8 mouse cellular contexts compared by ENCODE assay signal in the genomic region with DNA sequence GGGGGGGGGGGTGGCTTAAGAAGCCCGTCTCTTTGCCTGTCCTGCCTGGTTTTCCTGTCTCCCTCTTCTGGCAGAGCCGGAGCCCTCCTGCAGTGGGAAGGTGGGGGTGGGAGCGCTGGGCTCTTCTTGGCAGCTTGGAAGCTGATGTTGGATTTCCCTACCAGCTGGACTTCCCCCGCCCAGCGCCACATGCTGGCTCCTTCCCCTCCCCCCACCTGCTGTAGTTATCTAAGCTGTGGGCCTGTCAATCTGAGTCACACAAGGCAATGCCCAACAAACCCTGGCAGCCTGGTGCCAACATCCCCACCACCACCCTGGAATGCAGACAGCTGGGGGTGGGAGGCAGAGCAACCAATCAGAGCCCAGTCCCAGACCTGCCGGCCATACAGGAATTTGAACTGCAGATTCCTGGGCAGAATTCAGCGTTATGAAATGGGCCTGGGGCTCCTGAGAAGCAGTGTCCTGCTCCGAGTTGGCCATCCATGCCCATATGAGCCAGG. TPM values are rescaled to one million over a fixed set of nuclear protein-coding genes. Genes with fewer than 3 reads are reported as not detected.
DNase-seq lines count a peak whose midpoint lies in the region; ATAC-seq and TF ChIP-seq lines count a peak whose summit lies in the region.

No protein-coding gene starts in this region.

- H3K4me3 ChIP-seq in embryonic facial prominence, embryonic 11.5 days (ENCODE audit: low read depth, low read length), result no peak overlapping the region
- H3K4me3 ChIP-seq in hindbrain, embryonic 10.5 days, result 0 out of 2 replicates have a peak overlapping the region, but pooled peaks have one; percentile 9
- H3K4me3 ChIP-seq in midbrain, embryonic 11.5 days (ENCODE audit: low read depth, low read length), result no peak overlapping the region
- no peak overlapping the region for H3K4me3 ChIP-seq in stomach, postnatal 0 days (ENCODE audit: low read depth, low read length)

- H3K27me3 ChIP-seq in embryonic facial prominence, embryonic 11.5 days (ENCODE audit: control insufficient read depth, insufficient read depth, low read length), result peaks cover 32% of the 10 kb centered on the region
- H3K27me3 ChIP-seq in hindbrain, embryonic 10.5 days (ENCODE audit: insufficient read depth, poor library complexity, severe bottlenecking), result peaks cover 93% of the 10 kb centered on the region
- H3K27me3 ChIP-seq in midbrain, embryonic 11.5 days (ENCODE audit: control insufficient read depth, insufficient read depth, low read length), result peaks cover 32% of the 10 kb centered on the region
- peaks cover 2% of the 10 kb centered on the region; the same call in 1 of the 2 replicates for H3K27me3 ChIP-seq in stomach, postnatal 0 days (ENCODE audit: control insufficient read depth, insufficient read depth, low read length)

- WGBS in embryonic facial prominence, embryonic 11.5 days, result 3% methylated on average over 8 of the region's 8 CpGs
- under 1% methylated on average over 8 of the region's 8 CpGs for WGBS in hindbrain, embryonic 10.5 days
- 1% methylated on average over 8 of the region's 8 CpGs for WGBS in midbrain, embryonic 11.5 days
- WGBS in stomach, postnatal 0 days, result 5% methylated on average over 8 of the region's 8 CpGs

- peak; percentile 53; the same call in 1 of the 2 replicates for ATAC-seq in embryonic facial prominence, embryonic 11.5 days (replicated peaks; ENCODE audit: insufficient number of reproducible peaks, low FRiP score, low TSS enrichment, low read depth)
- peak; percentile 31; the same call in 1 of the 2 replicates for ATAC-seq in midbrain, embryonic 11.5 days (ENCODE audit: low FRiP score)
- peak; percentile 35; the same call in 1 of the 2 replicates for ATAC-seq in stomach, postnatal 0 days (ENCODE audit: low FRiP score, low TSS enrichment)
- no peak for ATAC-seq in CD4-positive, CD25-positive, alpha-beta regulatory T cell, adult 4 months

- peak; percentile 20; the same call in 1 of the 2 replicates for TF ChIP-seq CTCF in stomach, postnatal 0 days (IDR thresholded peaks at IDR 0.05; ENCODE audit: low read depth)

- H3K4me1 ChIP-seq in embryonic facial prominence, embryonic 11.5 days (ENCODE audit: control insufficient read depth, insufficient read depth, low read length), result no peaks in the 10 kb centered on the region; the same call in 1 of the 2 replicates
- peaks cover 54% of the 10 kb centered on the region for H3K4me1 ChIP-seq in hindbrain, embryonic 10.5 days (replicated peaks)
- peaks cover 11% of the 10 kb centered on the region for H3K4me1 ChIP-seq in midbrain, embryonic 11.5 days (ENCODE audit: control insufficient read depth, insufficient read depth, low read length)
- 0 out of 2 replicates have a peak, but pooled peaks cover 4% of the 10 kb centered on the region for H3K4me1 ChIP-seq in stomach, postnatal 0 days (replicated peaks; ENCODE audit: control insufficient read depth, insufficient read depth)

- H3K27ac ChIP-seq in embryonic facial prominence, embryonic 11.5 days (replicated peaks; ENCODE audit: low read depth, low read length), result no peak overlapping the region
- no peak overlapping the region for H3K27ac ChIP-seq in hindbrain, embryonic 10.5 days
- no peak overlapping the region for H3K27ac ChIP-seq in midbrain, embryonic 11.5 days (ENCODE audit: low read depth, low read length)
- H3K27ac ChIP-seq in stomach, postnatal 0 days (replicated peaks), result no peak overlapping the region

- H3K9ac ChIP-seq in embryonic facial prominence, embryonic 11.5 days (replicated peaks; ENCODE audit: low read length), result no peak overlapping the region
- no peak overlapping the region for H3K9ac ChIP-seq in midbrain, embryonic 11.5 days (ENCODE audit: low read length)
- H3K9ac ChIP-seq in stomach, postnatal 0 days (ENCODE audit: low read length), result no peak overlapping the region

- peak; percentile 48 for DNase-seq in cerebellum, adult 11 months
- no peak for DNase-seq in cerebellum, adult 8-10 months
- no peak for DNase-seq in embryonic facial prominence, embryonic 11.5 days (ENCODE audit: low spot score)
- DNase-seq in hindbrain, embryonic 10.5 days (ENCODE audit: low spot score), result peak; percentile 39
- DNase-seq in layer of hippocampus, postnatal 14 days (ENCODE audit: low spot score in 2 of 2), result peak; percentile 77 to 89
- DNase-seq in midbrain, embryonic 11.5 days (ENCODE audit: low spot score, missing footprints), result peak; percentile 88
- peak; percentile 65 for DNase-seq in stomach, postnatal 0 days (ENCODE audit: low spot score)

- H3K9me3 ChIP-seq in embryonic facial prominence, embryonic 11.5 days (replicated peaks; ENCODE audit: control insufficient read depth, low read length), result no peaks in the 10 kb centered on the region
- no peaks in the 10 kb centered on the region for H3K9me3 ChIP-seq in hindbrain, embryonic 10.5 days
- H3K9me3 ChIP-seq in midbrain, embryonic 11.5 days (ENCODE audit: control insufficient read depth, low read length), result no peaks in the 10 kb centered on the region
- H3K9me3 ChIP-seq in stomach, postnatal 0 days (ENCODE audit: control insufficient read depth, low read length), result no peaks in the 10 kb centered on the region

- no peaks in the 10 kb centered on the region for H3K36me3 ChIP-seq in embryonic facial prominence, embryonic 11.5 days (replicated peaks; ENCODE audit: control insufficient read depth, insufficient read depth, low read depth, low read length)
- no peaks in the 10 kb centered on the region for H3K36me3 ChIP-seq in hindbrain, embryonic 10.5 days
- no peaks in the 10 kb centered on the region for H3K36me3 ChIP-seq in midbrain, embryonic 11.5 days (ENCODE audit: control insufficient read depth, insufficient read depth, low read length)
- no peaks in the 10 kb centered on the region for H3K36me3 ChIP-seq in stomach, postnatal 0 days (ENCODE audit: control insufficient read depth, insufficient read depth, low read length)

- H3K4me2 ChIP-seq in embryonic facial prominence, embryonic 11.5 days (ENCODE audit: low read depth, low read length), result no peak overlapping the region
- H3K4me2 ChIP-seq in midbrain, embryonic 11.5 days, result 0 out of 2 replicates have a peak overlapping the region, but pooled peaks have one; percentile 13
- H3K4me2 ChIP-seq in stomach, postnatal 0 days (replicated peaks; ENCODE audit: low read depth), result no peak overlapping the region

- TF ChIP-seq EP300 in stomach, postnatal 0 days (optimal IDR thresholded peaks at IDR 0.05), result no peak

RNA-seq across cellular contexts. Expression of a gene that starts 1.3 kb away (rescaled TPM):
- 0.10 TPM in 1 of 2 replicates, not detected in the other for polyA plus RNA-seq in embryonic facial prominence, embryonic 11.5 days (2014; fragmentation: Nextera tagmentation; extraction: Ambion mirVana)
- polyA plus RNA-seq in hindbrain, embryonic 10.5 days (2016; fragmentation: Nextera tagmentation; extraction: Ambion mirVana), result 0.12 and 0.16 TPM in 2 replicates
- total RNA-seq in layer of hippocampus, postnatal 14 days (2021), result 10 to 100 TPM; 23.9 to 29.7 TPM
- 0.23 TPM in 1 of 2 replicates, not detected in the other for polyA plus RNA-seq in midbrain, embryonic 11.5 days (2014; fragmentation: Nextera tagmentation; extraction: Ambion mirVana)
- 0.08 TPM in 2 replicates for polyA plus RNA-seq in stomach, postnatal 0 days (2015; fragmentation: Nextera tagmentation; extraction: Ambion mirVana)
- polyA plus RNA-seq in CD4-positive, CD25-positive, alpha-beta regulatory T cell, adult 4 months (2017; shearing (Covaris generic)), result under 1 TPM in 1 of 2 experiments, not detected in 1; 0.66 TPM

Comparison
In these comparisons a context has a peak if more than half of its experiments do, and no peak if none do; other contexts are left out.
1. DNase-seq: peak in cerebellum, adult 11 months (single experiment), hindbrain, embryonic 10.5 days (single experiment), layer of hippocampus, postnatal 14 days (2 of 2), midbrain, embryonic 11.5 days (single experiment) and stomach, postnatal 0 days (single experiment); none in cerebellum, adult 8-10 months (single experiment) and embryonic facial prominence, embryonic 11.5 days (single experiment).